Mouse (Mus musculus): ENCODE measurements at regions not wholly inside any gene's neighbourhood (a gene's known extent, or its start where the extent isn't known, plus 50 kb on each side); places are given as distances from the start of the nearest gene placed in this dataset.

- DNase-seq (ENCODE audit: low read depth, low spot score), result no peak
Observed at GRCm38 (mm10) chrX:11903116-11903700, 256.9 kb downstream of the Bcor start.

- DNase-seq (ENCODE audit: low read depth, low spot score), result no peak
Observed at GRCm38 (mm10) chrX:11905231-11905630, 254.9 kb downstream of the Bcor start.

GRCm38 (mm10) chrX:11907167-11907566 lies 253.0 kb downstream of the Bcor start:
- no peak for DNase-seq (ENCODE audit: low read depth, low spot score)

DNA sequence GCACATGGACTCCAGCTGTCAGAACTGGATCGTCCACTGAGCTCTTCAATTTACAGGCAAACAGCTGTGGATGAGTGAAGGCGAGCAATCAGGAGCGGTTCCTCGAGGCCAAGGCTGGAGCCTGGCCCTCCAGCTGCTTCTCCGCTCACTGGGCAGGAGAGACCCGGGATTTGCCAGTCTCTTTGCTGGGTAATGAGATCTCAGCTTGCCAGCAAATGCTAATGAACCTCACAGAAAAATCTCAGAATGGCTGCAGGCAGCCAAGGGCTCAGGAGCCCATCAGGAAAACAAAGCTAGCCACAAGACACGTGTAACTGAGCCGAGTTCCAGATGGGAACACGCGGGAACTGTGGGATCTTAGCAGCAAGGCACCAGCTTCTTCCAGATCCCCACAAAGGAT lies 244.2 kb downstream of the Bcor start:
- DNase-seq (ENCODE audit: low read depth, low spot score), result no peak

- no peak for DNase-seq (ENCODE audit: low read depth, low spot score)
Observed at GRCm38 (mm10) chrX:11920231-11920630, 239.9 kb downstream of the Bcor start.

- DNase-seq (ENCODE audit: low read depth, low spot score), result no peak
Observed at GRCm38 (mm10) chrX:11924639-11925302, 235.4 kb downstream of the Bcor start.

- DNase-seq (ENCODE audit: low read depth, low spot score), result no peak
Observed at GRCm38 (mm10) chrX:11926868-11927535, 233.2 kb downstream of the Bcor start.

- DNase-seq (ENCODE audit: low read depth, low spot score), result no peak
Observed at GRCm38 (mm10) chrX:11929448-11929847, 230.7 kb downstream of the Bcor start.

GRCm38 (mm10) chrX:11931432-11931831 lies 228.7 kb downstream of the Bcor start:
- no peak for DNase-seq (ENCODE audit: low read depth, low spot score)

- no peak for DNase-seq (ENCODE audit: low read depth, low spot score)
Observed at GRCm38 (mm10) chrX:11935337-11935736, 224.8 kb downstream of the Bcor start.

GRCm38 (mm10) chrX:11940246-11940645 lies 219.9 kb downstream of the Bcor start:
- DNase-seq (ENCODE audit: low read depth, low spot score), result no peak

GRCm38 (mm10) chrX:11943367-11943766 lies 216.8 kb downstream of the Bcor start:
- no peak for DNase-seq (ENCODE audit: low read depth, low spot score)

GRCm38 (mm10) chrX:11944574-11944973 lies 215.6 kb downstream of the Bcor start:
- no peak for DNase-seq (ENCODE audit: low read depth, low spot score)

- DNase-seq (ENCODE audit: low read depth, low spot score), result no peak
Observed at GRCm38 (mm10) chrX:11945280-11945679, 214.9 kb downstream of the Bcor start.

- DNase-seq (ENCODE audit: low read depth, low spot score), result no peak
Observed at GRCm38 (mm10) chrX:11952193-11952592, 208.0 kb downstream of the Bcor start.

GRCm38 (mm10) chrX:11956194-11956593 lies 204.0 kb downstream of the Bcor start:
- no peak for DNase-seq (ENCODE audit: low read depth, low spot score)

- no peak for DNase-seq (ENCODE audit: low read depth, low spot score)
Observed at GRCm38 (mm10) chrX:11957011-11957410, 203.1 kb downstream of the Bcor start.

DNA sequence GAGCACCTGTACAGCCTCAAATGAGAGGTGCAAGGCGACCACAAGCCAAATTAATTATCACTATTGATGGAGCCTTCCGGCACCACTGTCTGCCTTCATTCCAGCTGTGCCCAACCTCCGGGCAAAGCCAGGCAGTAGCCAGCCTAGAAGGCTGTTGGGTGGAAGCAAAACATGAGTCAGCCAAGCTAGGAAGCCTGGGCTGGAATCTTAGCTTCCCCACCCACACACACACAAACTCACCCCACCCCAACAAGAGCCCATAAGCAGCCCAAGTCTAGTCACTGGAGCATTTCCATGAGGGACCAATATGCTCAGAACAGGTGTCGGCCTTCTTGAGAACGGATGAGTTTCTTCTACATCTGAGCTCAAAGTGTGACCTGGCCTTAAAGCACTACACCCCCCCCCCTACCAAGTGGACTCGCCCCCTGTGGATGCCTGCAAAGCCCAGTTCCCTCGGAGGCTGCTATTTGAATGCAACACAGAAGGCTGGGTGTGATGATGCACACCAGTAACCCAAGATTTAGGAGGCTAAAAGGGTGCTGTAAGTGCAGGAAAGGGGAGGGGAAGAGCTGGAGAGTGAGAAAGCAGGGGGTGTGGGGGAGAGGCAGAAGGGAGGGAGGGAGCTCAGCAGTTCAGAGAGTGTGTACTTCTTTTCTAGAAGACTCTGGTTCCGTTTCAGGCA lies 200.1 kb downstream of the Bcor start:
- DNase-seq (ENCODE audit: low read depth, low spot score), result no peak

GRCm38 (mm10) chrX:11961350-11961749 lies 198.8 kb downstream of the Bcor start:
- no peak for DNase-seq (ENCODE audit: low read depth, low spot score)

DNA sequence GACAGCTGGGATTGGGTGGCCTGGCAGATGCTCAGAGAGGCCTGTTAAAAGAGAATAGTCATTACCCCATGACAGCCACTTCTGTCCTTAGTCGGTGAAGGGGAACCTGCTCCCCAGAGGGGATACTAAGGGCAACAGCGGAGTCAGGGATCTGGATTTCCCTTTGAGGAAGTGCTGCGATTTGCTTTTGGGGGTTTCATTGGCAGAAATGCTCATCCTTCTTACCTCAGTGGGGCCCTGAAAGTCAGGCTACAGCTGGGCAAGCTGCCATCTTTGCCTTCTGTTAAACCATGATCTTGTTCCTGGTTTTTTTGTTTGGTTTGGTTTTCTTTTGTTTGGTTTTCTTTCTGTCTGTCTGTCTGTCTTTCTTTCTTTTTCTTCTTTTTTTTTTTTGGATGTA lies 195.7 kb downstream of the Bcor start:
- DNase-seq (ENCODE audit: low read depth, low spot score), result no peak

DNA sequence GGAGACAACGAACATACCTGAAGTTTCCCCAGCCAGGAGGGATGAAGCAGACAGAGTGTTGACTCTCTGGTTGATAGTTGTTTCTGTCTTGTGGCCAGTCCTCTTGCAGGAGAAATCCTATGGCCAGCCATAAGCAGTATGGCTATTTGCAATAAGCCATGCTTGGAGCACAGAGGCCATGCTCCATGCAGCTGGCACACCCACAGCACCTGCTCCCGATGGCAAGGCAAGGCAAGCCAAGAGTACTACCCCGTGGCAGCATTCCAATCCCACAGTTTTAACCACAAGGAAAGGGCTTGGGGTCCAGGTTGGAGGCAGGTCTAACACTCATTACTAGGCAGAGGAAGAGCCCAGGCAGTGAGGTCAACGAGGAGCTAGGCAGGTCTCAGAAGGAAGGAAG lies 181.5 kb downstream of the Bcor start:
- no peak for DNase-seq (ENCODE audit: low read depth, low spot score)

GRCm38 (mm10) chrX:11983276-11983675 lies 176.9 kb downstream of the Bcor start:
- no peak for DNase-seq (ENCODE audit: low read depth, low spot score)

Measured in WW6 (cell line).